Mouse (Mus musculus) brain, embryonic 14.5 days (tissue): ENCODE measurements around the gene Gm28845.

Source experiments
- CTCF ChIP-seq: fragments of 200-500 bp; IDR thresholded peaks from 2 replicates; pipeline ENCODE4 v1.5.1; 2012; ENCODE audit warnings: inconsistent platforms, mild to moderate bottlenecking, moderate library complexity, borderline replicate concordance; ENCODE audit not compliant: insufficient read depth, insufficient read length; ENCODE audit errors: extremely low read depth
- POLR2A ChIP-seq: fragments of 200-500 bp; IDR thresholded peaks from 2 replicates; pipeline ENCODE4 v1.6.1; 2012; ENCODE audit warnings: mild to moderate bottlenecking, inconsistent platforms, borderline replicate concordance; ENCODE audit not compliant: poor library complexity, insufficient read depth, insufficient read length, severe bottlenecking; ENCODE audit errors: extremely low read depth

GRCm38 (mm10) chr1:65075607-65076006 lies 43.8 kb downstream of the Gm28845 start:
- TF ChIP-seq POLR2A (no peak), CTCF (no peak)
